Mouse (Mus musculus) T-helper 17 cell (primary cell): ENCODE results near the gene Fhit.

Source experiments
- in situ Hi-C, 2 experiments: fragments of 300-600 bp; cut with MboI, MseI; formaldehyde crosslinking; loops; 1 replicate in 1 of 2; 2 replicates in 1 of 2; pipeline ENCODE4 v1.15.1; 2025; ENCODE audit warnings: high pct_unique_total_duplicates in 2 of 2

Gene Fhit

DNA sequence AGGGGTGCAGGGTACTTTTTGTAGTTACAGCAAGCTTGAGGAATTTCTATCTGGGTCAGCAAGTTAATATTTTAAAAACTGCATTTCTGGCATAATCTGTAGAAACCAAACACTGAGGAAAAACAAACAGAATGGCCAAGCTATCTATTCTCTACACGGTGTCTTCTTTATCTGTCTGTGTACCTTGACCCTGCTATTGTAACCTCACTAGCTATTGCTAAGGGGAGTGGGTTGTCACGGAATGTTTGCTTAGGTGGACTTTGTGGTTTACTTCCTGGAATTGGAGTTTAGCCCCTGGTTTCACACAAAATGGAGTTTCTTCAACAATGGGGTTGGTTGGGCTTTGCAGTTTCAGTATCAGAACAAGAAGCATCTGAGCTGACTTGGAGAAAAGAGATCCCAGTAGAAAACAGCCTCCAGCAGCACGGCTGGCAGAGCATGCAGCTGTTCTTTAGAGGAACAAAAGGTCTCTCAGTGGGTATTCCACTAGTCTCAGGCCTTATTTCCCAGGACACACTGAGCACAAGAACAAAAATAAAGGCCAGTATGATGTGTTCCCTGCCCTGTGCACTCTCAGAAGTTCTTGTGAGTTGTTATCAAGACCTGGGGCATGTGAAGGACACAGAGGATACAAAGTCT lies 1540.8 kb downstream of the Fhit start:
- in situ Hi-C loops, result no loop called here

DNA sequence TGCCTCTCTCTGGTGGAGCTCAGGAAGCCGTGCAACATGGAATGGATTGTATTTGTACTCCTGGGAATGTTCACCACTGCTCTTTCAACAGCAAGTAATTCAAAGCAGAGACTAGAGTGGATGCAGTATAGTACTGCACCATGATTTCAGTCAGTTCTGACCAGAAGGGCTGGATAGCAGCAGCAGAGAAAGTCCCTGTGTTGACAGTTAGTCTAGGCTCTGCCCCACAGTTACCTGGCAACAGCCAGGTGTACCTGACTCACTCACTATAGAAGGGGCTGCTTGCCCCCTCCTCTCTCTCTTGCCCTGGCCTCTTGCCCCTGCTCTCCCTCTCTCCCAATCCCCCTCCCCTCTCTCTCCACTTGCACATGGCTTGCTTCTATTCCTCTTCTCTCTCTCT lies 1542.0 kb downstream of the Fhit start:
- in situ Hi-C loops, result no loop called here

GRCm38 (mm10) chr14:9613126-9613525 lies 1548.7 kb downstream of the Fhit start:
- in situ Hi-C loops, result no loop called here

DNA sequence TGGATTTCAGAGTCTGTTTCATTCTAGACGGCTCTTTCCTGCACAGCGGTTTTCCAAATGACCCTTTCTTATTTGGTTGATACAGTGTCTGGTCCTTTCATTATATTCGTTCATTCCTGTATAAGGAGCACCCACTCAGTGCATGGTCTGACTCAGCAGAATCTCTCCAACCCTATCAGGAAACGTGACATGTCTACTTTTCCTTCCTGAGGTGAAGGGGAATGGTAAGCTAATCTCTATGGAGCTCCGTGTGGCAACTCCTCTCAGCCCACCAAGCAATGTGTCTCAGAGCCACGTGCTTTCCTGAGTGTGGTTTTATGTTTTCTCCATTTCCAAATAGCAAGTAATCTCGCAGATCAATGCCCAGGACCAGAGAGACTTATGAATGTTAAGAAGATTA lies 1552.7 kb downstream of the Fhit start:
- in situ Hi-C loops, result no loop called here

- in situ Hi-C loops, result no loop called here
Observed at GRCm38 (mm10) chr14:9606584-9607377, 1555.1 kb downstream of the Fhit start.

DNA sequence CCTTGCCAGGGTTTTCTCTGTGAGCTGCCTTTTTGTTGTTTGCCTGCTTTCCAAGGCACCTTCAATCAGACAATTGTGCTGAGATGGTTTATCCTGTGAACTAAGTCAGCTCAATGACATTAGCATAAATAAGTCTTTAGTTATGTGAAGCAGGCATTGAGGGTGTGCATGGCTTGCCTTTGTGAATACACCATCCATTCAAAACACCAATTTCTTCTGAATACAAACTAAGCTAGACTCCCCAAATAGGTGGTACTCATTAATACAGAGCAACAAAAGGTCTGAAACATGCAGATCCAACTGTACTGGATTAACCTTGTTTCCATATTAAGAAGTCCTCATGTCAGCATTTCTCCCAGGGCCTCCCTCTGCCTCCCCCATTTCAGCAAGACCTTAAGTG lies 1561.6 kb downstream of the Fhit start:
- in situ Hi-C loops, result no loop called here

DNA sequence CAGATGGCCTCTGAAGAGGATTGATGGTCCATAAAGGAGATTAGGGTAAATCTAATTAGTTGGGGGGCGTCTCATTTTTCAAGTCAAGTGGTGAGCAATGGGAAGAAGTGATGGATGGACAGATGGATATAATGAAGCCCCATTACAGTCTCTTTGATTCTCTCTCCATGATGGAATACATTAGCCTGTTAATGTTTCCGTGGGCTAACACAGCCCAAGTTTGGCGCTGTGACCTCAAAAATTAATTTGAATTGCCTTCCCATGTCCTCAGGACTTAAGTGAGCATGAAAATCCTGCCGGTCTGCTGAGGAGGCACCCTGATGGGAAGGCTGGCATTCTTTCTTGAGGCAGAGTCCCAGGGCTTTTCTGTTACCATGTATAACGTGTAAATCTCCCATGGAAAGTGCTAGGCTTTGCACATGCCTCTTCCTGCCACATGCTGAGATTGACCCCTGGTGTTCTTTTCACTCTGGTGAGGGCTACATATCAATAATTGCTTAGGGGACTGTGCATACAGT lies 1564.3 kb downstream of the Fhit start:
- in situ Hi-C loops, result no loop called here

DNA sequence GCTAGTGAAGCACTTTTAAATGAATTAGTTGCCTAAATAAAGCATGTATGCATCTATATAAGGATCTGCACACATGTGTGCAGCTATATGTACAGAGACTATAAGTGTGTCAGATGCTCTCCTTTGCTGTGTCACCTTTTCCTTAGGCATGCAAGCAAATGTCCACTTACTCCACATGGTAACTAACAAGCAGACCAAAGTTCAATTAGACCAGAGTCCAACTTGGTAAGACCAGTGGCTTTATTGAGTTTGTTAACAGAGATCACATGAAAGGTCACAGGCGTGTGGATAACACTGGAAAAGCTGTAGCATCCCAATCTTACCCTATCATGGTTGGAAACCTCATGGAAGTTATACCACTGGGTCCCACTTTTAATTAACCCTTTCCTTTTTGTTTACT lies 1572.7 kb downstream of the Fhit start:
- in situ Hi-C loops, result no loop called here

- in situ Hi-C loops, result no loop called here
Observed at GRCm38 (mm10) chr14:9587900-9588299, 1573.9 kb downstream of the Fhit start.

DNA sequence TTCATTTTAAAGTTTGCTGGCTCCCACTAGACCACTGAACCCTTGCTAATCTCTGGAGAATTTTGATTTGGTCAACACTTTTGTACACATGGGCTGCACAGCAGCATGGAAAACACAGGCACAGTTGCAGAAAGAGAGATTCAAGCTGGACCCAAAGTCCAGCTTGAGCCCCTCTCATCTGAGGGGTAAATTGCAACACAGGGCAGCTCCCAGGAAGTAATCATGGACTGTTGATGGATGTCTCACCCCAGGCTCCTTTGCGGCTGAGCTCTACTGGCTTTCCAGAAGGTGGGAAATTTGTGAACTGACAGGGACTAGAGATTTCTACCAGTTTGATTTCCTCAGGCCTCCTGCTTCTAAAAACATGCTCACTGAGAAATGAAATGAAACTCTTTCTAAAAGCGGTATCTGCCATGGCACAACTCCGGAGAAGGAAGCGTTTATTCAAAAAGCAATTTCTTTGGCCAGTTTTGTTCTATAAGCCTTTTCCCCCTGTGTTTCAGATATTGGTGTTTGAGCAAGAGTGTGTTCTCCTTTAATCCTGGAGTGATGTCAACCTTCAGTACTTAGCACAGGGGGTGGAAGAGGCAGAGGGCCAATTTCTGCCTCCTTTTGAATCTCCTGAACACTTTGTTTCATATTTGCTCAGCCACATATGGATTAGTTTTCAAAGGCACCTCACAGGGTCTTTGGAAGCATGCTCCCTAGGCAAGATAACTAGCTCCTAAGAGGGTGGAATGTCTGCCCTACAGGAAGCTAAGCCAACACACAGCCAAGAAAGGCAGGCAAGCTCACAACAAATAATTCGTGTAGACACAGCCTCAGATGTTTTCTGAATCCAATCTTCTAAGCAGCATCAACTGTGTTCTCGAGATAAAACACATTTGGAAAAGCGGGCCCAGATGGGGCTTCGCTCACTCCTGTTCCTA lies 1578.3 kb downstream of the Fhit start:
- in situ Hi-C loops, result no loop called here

DNA sequence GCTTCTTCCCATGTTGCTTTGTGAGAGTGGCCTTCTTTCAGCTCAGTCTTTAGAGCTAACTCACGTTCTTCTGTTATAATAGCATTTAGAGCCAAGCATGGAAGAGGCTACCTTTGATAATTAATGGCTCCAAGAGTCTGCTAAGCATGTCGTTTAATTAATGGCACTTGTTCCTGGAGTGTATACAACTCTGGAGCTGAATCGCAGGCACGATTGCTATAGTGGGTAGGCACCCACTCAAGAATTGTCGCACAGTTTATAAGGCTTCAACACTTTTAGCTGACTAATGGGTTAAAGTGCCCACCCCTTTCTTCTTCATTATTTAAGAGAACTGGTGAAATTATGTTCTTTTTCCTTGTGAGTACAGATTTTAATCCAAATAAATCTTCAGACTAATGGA lies 1605.5 kb downstream of the Fhit start:
- in situ Hi-C loops, result no loop called here

DNA sequence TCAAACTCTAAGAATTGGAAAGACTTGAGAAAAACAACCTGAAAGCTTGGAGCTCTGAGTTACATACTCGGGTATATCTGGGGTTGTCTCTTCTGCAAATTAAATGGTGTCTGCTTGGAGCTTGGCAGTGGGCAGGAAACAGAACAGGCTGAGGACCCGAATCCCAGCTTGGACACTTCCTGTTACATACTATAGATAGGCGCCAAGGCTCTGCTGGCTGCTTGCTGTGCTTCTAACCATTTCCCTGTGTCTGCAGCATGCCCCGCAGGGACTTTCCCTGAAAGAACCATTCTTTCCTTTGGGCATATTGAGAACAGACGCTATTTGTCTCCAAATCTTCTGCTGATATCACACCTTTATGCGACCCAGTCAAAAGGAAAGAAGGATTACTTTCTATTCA lies 1606.0 kb downstream of the Fhit start:
- in situ Hi-C loops, result no loop called here

GRCm38 (mm10) chr14:9552149-9552548 lies 1609.7 kb downstream of the Fhit start:
- in situ Hi-C loops, result no loop called here

GRCm38 (mm10) chr14:9547952-9548351 lies 1613.9 kb downstream of the Fhit start:
- in situ Hi-C loops, result no loop called here

- in situ Hi-C loops, result no loop called here
Observed at GRCm38 (mm10) chr14:9544364-9544763, 1617.5 kb downstream of the Fhit start.

DNA sequence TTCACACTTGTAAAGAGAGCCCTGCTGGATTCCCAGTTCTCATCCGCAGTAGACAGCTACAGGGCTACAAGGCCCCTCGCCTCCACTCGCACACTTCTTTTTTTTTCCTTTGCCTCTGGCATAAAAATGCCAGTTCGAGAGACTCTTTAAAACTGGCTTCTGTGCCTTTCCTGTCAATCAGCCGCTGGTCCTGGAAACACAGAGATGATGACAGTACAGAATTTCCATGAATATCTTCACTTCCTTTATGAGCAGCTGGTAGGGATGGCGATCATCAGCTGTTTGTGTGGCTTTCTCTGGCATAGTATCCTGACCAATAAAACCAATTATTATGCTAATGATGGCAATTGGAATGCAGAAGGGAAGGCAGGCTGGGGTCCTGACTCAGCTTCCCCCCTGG lies 1626.3 kb downstream of the Fhit start:
- in situ Hi-C loops, result loop anchor here in 1 of 2 experiments (10.0 kb wide), 1 partner anchor 1031 kb away; no protein-coding TSS in a partner anchor

DNA sequence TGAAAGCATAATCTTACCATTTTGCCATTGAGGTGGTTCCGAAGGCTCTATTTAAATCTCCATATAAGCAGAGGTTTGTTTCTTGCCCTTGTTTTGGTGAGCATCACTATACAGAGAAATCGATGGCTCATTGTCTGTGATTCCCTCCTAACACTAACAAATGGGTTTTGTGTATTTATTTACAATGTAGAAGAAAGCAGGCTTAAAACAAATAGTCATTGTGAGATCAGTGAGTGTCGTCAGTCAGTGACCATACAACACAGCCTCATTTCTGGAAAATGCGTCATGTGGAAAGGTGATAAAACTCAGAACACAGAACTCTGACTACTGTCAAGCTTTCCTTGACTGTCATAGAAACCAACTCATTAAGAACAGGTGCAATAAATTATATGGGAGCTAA lies 1632.6 kb downstream of the Fhit start:
- in situ Hi-C loops, result no loop called here

DNA sequence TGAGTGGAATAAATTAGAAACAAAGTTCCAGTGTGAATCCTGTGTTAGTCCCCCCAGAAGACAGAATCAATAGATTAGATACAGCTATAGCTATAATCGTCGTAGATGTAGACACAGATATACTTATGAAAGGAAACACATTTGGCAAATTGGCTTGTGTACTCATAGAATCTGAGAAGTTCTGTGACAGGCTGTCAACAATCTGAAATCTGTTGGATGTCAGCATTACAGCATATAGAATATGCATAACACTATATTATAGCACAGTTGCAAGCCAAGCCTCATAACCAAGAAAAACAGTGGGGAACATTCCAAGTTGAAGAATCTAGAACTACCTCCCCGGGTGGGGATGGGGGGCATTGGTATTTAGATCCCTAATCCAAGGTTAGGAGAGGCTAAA lies 1635.7 kb downstream of the Fhit start:
- in situ Hi-C loops, result no loop called here

DNA sequence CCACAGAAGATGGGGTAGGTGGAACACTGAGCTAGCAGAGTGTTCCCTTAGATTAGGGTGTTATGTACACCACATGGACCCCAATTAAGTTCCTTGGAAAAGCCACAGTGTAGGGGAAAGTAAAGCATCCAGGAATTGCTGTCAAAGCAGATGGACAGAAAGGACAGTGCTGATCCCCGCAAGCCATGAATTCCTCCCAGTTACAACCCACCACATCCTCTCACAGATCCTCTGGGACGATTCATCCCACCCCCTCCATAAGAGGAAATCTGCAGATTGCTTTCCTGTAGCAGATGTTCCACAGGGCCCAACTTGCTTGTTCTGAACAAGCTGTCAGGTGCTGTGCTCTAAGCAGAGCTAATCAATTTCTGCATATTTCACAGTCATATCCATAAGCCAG lies 1644.2 kb downstream of the Fhit start:
- in situ Hi-C loops, result no loop called here

- in situ Hi-C loops, result no loop called here
Observed at GRCm38 (mm10) chr14:9509678-9510077, 1652.2 kb downstream of the Fhit start.
